Mouse (Mus musculus) monocyte, adult 5-6 weeks (primary cell): ENCODE measurements around the gene Fgfrl1. TPM values are rescaled to one million over a fixed set of nuclear protein-coding genes. Genes with fewer than 3 reads are reported as not detected.

Source experiments
- ATAC-seq: fragments of 153-309, 156-312 bp; replicated peaks from 2 replicates; pipeline ENCODE4 v1.8.0; 2017; ENCODE audit warnings: mild to moderate bottlenecking; ENCODE audit not compliant: low TSS enrichment, insufficient number of reproducible peaks, severe bottlenecking, poor library complexity, low FRiP score
- total RNA-seq: library from RNA; stranded (forward); fragments of 200-1000, 200-491, 200-594 nt; gene quantifications from 3 replicates; pipeline ENCODE4 v1.2.3, GENCODE M21; 2017

The Fgfrl1 gene
- total RNA-seq, 1 experiment from 2014 or later = 2.0 TPM

DNA sequence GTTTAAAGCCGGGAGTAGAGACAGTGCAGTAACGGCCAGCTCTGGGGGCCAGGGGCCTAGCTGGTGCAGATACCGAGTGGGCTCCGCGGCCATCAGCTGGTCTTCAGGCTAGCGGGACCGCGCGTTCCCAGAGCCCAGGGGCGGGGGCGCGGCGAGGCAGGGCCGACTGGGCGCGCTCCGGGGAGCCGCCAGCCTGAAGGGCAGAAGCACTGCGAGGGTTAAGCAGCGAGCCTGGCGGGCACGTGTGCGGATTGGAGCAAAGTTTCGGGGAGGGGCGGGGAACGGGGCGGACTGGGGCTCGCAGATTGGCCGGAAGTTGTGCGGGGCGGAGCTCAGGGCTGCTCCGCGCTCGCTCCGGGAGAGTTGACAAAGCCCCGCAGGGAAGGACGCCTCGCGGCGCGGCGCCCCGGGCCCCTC, 1.7 kb downstream of the Fgfrl1 start:
- peak; percentile 81 for ATAC-seq

DNA sequence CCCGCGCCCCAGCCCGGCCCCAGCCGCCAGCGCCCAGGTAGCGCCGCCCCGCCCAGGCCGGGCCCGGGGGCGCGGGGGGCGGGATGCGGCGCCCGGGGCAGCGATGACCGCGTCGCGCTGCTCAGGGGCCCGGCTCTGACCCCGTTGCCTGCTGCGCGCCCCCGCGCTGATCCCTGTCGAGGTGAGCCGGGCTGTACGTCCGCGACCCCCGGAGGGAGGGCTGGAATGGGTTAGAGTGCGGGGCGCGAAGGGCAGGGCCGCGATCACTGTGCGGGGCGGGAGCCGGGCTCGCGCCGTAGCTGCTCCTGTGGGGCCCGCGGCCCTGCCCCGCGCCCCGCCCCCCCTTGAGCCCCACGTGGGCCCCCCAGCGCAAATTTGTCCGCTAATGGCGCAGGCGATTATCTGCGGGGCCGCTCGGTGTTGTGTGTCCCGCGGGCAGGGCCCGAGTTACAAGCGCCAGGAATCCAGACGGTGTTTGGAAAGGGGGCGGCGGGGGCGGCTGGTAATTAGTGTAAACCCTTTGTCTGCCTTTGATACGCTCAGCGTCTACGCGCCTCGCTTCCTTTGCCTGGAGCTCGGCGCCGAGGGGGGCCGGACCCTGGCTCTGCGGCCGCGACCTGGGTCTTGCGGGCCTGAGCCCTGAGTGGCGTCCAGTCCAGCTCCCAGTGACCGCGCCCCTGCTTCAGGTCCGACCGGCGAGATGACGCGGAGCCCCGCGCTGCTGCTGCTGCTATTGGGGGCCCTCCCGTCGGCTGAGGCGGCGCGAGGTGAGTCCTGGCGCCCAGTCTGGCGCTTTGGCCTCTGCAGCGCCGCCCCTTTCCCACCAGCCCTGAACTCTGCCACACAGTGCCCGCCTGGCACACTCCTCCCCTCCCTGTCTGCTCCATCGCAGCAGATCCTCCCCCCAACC, 2.4 kb downstream of the Fgfrl1 start:
- no peak for ATAC-seq

DNA sequence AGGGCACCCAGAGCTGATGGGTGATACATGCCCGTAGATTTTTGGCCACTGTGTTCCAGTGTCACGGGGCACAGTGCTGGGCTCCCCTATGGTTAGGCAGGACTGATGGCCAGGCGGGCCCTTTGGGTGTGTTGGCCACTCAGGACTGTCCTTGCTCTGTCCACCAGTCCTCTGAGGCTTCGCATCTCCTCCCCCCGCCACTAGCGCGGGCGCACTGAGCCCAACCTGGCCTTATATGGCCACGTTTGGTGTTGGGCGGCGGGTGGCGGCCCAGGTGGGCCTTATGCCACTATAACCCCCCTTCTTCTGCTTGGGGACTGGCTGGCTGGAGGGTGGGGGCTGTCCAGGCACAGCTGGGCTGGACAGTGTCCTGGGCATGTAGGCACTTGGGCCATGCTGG, 3.7 kb downstream of the Fgfrl1 start:
- ATAC-seq = no peak

DNA sequence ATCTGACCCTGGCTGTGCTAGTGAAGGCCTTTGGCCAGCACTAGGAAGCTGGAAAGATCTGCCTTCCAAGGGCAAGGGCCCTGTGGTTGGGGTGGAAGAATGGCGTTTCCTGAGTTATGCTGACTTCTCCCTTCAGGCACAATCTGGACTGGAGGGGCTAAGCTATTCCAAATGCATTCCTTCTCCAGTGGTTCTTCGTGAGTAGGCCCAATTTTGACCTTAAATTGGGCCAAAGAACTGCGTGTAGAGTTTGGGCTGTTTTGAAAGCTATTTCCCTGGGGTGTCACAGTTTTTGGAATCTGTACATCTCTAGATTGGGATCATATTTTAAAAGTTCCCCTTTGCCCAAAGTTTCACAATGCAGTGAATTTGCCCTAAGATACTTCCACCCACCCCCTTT, 4.4 kb downstream of the Fgfrl1 start:
- no peak for ATAC-seq

DNA sequence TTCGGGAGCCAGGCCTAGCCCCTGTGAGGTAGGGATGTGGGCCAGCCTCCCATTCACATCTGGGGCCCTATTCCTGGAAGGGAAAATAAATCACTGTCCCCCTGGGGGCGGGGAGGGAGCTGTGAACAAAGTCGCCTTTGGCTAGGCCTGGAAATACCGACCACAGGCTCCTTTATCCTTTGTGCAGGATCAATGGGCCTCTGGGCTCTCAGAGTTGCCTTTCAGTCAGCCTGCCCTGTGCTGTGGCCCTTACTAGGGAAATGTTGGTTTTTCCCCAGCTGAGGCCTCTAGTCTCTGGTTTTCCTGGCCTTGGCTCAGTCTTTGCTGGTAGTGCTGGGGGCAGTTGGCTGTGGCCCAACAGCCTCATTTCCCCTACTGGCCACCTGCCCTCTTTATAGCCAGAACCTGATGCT, 5.2 kb downstream of the Fgfrl1 start:
- ATAC-seq = no peak

DNA sequence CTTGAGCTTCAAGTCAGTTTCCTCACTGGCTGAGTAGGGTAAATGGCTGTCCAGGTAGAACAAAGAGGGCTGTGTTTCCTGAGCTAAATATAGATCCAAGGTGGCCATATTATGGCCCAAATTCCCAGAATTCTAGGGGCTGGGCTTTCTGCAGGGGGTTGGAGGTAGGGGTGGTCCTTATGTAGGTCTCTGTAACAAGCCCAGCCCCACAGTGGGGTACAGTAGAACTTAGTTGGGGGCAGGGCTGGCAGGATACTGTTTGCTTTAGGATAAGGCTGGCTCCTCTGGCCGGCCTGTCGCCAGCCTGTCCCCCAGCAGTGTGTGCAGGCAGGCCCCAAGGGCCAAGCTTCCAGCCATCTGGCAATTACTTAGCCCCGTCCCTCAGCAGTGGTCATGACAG, 8.2 kb downstream of the Fgfrl1 start:
- ATAC-seq = no peak

DNA sequence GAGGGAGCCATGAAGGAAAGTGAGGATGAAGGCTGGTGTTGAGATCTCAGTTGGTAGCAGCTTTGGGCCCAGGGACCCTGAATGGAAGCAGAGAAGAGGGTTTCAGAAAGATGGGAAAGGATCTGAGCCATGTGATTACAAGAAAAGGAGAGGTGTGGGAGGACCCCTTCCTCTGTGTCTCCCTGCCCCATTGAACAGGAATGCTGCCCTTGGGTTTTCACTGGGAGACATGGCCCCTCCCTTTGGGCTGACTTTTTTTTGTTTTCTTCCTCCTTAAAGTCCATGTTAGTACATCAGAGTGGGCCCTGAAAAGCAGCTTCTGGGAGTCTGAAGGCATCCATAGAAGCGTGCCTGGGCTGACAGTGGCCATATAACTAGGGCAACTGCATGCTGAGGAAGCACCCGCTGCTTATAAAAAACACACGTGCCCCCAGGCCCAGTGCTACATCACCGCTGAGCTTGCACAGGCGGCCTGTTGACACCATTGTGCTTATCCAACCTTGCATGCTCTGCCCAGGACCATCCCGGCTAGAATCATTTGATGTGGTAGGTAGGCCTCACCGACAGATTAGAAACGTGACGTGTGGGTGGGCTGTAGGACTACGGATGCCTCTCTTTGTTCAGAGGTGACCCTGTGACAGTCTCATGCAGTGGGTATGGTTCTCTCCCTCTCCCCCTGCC, 9.3 kb downstream of the Fgfrl1 start:
- no peak for ATAC-seq

DNA sequence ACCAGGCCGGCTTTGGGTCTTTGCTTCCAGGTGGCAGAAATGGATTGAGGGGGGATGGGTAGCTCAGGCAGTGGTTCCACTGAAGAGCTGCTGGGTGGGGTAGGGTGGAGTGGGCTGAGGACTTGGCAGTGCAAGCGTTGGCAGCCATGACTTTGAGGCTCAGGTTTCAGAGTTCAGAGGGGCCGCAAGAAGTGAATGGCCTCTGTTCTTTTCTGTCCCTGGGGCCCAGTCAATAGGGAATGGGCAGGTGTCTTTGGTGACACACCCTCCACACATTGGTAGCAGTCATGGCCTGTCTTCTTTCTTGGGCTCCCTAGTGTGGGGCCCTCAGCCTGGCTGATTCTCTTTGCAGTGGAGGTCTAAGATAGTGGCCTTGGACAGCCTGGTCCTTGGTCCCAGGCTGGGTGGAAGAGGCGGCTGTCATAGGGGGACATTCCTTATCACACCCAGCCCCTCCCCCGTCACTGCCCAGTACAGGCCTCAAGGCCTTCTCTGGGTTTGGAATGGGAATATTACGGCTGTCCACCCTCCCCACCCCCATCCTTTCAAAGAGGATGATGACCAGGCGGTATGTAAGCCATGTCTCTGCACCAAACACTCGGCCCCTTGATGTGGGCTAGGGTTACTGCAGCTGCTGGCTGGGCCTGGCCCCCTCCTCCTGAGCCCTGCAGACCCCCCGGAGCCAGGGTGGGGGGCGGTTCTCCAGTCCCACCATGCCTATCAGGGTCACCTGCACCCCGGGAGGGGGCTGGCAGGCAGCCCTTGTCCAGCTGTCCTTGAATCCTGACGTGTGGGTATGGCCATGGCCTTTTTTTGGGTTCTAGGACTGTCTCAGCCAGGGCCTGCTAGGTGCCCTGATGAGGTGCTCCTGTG, 11.8 kb downstream of the Fgfrl1 start:
- no peak for ATAC-seq

DNA sequence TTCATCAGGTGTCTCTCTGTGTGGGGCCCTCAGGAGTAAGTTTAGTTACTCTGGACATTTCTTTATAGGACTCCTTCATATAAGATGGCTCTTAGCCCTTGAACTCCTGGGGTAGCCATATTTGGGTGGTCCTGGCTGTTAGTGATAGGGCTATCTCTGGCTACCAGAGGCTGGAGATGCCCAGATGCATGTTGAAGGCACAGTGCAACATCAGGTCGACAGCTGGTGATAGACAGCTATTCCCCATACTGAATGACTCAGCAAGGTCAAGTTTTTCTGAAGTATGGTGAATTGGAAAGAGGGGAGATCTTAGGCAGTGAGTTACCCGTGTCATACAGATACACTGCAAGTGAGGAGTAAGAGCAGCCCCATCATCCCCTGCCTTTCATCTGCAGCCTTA, 15.6 kb downstream of the Fgfrl1 start:
- ATAC-seq = no peak

DNA sequence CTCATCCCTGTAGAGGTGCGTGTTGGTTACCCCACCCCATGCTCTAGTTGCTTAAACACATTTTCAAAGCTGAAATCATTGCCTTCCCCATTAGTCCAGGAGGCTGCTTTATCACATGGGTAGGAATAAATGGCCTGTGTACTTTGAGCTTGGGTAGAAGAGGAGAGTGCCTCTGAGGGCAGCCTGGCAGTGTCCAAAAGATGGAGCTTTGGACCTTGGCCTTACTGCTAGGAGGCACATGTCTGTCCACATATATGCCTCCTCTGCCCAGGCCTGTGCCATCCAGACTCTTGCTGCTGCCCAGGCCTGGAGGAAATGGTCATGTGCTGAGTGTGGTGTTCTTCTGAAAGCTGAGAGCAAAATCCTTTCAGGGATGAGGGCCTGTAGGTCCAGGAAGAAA, 16.2 kb downstream of the Fgfrl1 start:
- no peak for ATAC-seq

DNA sequence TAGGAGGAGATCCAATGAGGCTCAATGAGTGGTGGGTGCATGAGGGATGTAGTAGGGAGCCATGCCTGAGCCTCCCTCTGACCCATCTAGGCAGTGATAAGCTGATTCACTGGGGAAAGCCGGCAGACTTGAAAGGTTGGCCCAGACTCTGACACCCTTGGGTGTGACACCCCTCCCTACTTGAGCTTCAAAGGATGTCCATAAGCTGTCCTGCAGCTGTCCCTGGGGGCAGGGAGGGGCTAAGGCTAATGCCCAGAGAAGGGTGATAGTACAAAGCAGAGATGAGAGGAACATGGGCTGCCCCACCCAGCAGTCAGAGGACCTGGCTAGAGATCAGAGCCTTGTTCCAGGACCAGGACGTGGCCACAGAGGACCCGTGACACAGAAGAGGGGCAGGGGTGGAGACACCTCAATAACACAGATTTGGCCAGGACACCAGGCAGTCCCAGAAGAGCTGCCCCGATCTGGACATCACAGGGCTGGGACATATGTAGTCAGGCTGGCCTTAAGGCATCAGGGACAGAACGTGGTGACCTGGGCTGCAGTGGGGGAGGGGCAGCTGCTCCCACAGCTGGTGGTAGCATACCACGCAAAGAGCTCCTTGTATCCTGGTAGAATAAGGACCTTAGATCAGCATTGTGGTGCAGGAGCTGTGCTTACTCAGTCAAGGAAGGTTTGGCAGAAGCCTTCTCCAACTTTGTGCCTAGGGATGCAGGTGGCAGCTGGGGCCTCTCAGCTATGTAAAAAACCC, 17.0 kb downstream of the Fgfrl1 start:
- no peak for ATAC-seq

DNA sequence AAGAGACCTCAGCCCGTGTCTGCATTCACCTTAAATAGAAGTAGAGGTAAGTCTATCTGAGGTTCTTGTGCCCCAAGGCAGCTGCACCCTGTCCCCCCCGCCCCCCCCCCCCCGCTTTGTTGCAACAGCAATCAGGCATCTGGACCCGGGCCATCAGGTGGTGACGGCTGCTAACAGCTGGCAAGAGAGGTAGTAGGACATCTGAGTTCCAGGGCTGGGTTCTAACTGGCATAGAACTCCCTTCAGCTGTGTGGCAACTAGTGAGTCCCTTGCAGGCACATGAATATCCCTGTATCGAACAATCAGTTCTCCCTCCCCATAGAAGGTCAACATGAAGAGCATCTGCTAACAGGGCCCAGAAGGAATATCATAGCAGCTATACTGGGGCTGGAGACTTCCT, 19.8 kb downstream of the Fgfrl1 start:
- no peak for ATAC-seq

DNA sequence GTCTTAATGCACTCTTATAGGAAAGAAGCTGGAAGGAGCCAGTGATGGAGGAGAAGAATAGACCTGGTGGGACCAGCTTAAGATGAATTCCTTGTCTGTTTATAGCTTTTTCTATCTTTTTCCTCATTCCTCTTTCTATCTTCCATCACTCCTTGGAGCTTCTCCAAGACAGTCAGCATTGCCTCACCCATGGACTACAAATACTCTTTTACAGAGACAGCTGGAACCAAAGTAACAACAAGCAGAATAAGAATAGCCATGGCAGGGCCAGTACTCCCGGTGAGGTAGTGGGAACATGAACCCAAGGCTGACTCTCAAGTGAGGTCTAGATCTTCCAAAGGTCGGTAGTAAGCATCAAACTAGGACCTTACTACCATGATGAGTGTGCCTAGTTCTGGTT, 20.9 kb downstream of the Fgfrl1 start:
- ATAC-seq = no peak

DNA sequence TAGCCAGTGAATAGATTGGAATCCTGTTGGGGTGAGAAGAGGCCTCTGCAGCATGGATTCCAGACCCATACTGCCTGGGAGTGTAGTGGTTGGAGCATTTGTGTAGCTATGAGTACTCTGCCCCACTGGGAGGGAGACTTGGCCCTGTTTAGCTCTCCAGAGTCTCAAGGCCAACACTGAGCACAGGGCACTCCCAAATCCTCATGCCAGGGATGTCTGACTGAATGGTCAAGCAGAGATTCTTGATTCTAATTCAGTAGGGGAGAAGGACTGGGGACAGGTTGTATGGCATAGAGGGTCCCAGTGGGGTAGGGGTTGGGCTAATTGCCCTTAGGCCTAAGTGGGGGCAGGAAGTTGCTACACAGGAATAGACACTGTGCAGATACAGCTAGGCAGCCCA, 21.5 kb downstream of the Fgfrl1 start:
- ATAC-seq = no peak

DNA sequence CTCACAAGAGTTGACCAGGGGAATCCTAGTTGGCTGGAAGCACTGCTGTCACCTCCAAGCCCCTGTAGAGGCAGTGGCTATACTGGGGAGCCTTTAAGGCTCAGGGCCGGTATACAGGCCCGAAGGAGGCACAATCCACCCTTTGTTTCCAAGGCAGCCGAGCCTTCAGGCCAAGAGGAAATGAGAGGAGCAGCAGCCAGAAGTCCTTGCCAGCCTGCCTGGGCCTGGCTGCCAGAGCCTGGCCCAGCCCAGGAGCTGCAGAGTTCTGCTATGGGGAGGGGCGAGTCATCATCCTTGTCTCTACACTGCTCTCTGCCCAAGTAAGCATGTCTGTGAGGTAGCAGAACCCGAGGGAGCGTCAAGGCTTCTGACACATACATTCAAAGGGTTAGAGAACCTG, 22.0 kb downstream of the Fgfrl1 start:
- ATAC-seq = no peak

DNA sequence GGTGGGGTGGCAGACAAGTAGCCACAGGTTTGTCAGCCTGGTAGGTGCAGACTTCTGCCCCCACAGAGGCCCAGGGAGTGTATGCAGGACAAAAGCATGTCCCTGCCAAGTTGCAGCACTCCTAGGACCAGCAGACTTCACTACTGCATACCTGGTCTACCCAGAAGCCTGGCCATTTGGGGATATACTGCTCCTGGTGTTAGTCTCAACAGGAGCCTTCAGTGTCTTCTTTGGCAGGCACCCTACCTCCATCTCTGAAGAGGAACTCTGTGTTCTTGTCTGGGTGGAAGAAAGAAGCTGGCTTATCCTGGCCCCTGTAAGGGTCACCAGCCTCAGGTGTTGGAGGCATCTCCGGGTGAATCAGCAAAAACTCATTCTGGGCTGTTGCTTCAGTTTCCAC, 23.8 kb downstream of the Fgfrl1 start:
- no peak for ATAC-seq

DNA sequence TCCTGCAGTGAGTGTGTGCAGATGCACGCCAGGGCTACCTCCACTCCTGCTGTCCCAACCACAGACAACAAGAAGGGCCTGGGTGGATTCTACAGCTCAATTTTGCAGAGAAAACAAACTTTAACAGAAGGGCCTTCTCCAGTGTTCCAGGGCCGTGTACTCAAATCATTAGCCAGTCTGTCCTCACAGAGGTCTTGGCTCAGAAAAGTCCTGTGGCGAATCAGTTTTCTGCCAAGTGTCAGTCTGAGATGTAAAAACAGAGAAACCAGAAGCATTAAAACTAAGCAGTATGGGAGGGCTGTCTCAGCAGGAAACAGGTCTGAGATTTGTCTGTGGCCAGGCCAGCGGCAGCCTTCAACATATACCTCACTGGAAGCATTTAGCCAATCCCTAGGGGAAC, 25.9 kb downstream of the Fgfrl1 start:
- no peak for ATAC-seq

DNA sequence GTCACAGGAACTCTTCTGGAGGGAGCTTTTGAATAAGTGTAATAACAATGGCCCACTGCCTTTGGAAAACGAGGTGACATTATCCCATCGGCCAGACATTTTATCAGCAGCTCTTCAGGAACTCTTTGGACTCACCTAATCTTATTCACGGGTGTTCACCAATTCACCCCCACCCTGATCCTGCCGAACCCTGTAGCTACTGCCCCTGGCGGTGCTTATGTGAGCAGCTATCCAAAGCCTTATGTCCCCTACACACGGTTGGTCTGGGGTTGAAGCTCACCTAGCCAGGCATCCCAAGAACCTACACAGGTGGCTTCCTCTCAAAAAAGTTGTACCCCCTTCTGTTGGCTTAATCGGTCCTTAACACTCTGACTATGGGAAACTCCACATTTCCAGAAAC, 27.6 kb downstream of the Fgfrl1 start:
- ATAC-seq = no peak

DNA sequence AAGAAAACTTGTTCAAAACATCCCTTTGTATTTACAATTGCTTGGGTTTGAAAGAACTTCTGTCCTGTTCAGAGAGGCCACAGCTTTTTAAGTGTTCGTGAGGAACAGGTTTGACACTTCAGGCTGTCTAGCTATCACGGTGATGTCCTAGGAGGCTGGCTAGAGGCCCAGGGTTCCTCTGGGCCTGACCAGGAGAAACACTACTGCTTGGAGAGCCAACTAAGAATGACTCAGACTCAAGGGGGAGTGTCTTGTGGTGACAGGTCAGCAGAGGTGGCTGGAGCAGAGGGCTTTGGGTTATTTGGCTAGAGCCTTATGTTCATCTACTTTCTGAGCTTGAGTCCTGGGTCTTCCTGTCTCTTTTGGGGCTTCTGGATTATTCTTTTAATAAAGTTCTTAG, 31.8 kb downstream of the Fgfrl1 start:
- no peak for ATAC-seq
